Mouse (Mus musculus): ENCODE results near the gene Rpl36a. TPM values are rescaled to one million over a fixed set of nuclear protein-coding genes. Genes with fewer than 3 reads are reported as not detected.
A peak's percentile ranks its signal among the peaks of the same experiment; 100 is the strongest.

Gene Rpl36a
- 100 to 1,000 TPM; 370 to 723 (median 685) TPM for polyA plus RNA-seq (2017; shearing (Covaris generic))

DNA sequence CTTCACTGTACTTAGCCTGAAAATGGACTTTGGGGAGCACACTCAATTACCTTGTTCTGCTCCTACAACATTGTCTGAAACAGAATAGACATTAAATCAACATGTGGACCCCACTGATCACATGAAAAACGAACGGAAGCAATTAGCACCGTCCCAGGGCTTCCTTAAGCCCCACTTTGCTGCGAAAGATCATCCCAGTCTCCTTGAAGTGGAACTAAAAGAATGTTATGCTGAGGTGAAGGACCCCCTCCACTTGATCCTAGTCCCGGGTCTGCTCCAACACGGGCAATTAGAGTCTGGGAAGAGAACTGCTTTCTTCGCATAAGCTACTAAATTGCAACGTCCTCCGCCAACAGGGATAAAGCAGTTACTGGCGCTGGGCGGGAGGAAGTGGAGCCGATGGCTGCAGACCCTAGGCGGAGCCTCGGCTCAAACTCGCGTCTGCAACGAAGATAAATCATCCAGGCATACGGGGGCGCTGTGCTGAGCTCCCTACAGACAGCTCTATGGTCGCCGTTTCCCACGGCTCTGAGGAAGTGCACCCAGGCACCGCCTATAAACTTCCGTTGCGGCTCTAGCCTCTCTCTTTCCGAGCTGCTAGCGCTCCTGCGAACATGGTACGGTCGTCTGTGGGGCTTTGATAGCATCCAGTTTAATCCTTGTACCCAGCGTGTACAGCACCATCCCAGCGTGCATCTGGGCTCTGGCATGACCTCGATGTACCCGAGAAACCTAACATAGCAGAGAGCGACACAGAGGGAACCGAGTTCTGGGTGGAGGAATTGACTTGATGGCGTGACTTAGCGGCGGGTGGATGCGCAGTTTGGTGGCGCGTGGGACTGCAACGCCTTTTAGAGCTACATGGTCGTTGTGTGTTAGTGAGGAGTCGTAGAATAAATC, at the start of gene Rpl36a:
Rpl36a (plus strand) TSS at position 552 of the 900 bp plus-strand sequence.
- peak; percentile 96 for ATAC-seq

DNA sequence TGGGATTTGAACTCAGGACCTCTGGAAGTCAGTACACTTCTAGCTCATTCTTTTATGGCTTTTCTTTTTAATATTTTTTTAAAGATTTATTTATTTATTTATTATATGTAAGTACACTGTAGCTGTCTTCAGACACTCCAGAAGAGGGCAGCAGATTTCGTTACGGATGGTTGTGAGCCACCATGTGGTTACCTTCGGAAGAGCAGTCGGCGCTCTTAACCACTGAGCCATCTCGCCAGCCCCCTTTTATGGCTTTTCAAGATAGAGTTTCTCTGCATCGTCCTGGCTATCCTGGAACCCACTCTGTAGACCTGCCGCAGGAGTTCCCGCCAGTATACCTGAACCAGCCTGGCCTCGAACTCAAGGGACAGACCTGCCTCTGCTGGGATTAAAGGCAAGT, 45.7 kb upstream of the Rpl36a start:
- ATAC-seq: peak; percentile 60

DNA sequence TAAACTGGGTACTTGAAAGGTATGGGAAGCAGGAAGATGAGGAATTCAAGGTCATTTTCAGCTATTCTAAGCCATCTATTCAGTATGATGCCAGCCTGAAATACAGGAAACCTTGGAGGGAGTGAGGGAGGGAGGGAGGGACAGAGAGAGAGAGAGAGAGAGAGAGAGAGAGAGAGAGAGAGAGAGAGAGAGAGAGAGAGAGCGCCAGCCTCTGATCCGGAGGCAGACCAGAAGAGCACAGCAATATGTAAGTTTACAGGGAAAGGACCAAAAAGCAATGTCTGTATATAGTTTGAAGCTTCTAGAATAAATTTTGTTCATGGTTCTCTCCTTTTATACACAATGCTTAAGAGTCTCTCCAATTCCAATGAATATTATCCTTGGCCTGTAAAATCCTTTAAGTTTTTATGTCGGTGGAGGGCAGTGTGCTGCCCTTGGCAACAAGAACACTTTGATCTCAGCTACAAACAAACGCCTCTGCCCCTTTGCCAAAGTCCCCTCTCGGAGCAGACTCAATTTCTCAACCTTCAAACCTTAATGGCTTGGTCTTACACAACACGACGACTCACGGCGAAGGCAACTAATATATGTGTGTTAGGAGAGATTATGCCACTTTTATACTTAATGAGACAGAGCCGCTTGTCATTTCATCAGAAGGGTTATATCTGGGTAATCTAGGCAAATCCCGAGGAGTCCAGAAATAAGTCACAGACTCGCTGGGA, 44.9 kb upstream of the Rpl36a start:
- peak; percentile 9 for ATAC-seq

DNA sequence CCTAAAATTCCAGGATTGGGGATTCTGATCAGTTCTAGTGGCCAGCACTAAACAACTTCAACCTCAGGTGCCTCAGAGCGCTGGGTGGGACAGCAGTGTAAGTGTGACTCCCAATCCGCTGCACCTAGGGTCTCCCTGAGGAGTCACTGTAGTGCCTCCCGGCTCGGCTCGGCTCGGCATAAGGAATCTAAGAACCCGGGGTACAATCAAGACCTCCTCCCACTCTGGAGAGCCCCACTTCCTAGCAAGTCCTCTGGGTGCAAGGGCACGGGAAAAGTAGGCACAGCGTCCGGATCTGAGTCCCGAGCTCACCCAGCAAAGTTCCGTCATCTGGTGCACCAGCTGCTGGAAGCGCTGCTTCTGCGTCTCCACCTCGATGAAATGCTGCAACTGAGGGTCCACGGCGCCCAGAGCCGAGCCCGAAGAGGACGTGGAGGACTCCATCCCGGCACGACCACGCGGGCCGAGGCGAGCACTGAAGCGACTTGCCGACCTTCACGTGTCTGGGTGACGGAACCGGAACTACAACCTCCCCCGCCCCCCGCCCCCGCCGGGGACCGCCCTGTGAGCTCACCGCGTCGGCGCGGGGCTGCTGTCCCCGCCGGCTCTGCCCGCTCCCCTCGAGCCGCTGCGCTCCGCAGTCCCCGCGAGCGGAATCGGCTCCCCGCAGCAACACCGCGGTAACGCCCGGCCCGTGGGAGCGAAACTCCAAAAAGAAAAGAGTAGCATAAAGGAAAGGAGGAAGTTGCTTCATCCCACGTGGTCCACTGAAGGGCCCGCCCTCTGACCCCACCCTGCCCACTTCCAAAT, 44.1 kb upstream of the Rpl36a start, which contains the start of gene Timm8a1:
Timm8a1 (minus strand) TSS at position 721 of the 810 bp plus-strand sequence.
- ATAC-seq: peak; percentile 79

DNA sequence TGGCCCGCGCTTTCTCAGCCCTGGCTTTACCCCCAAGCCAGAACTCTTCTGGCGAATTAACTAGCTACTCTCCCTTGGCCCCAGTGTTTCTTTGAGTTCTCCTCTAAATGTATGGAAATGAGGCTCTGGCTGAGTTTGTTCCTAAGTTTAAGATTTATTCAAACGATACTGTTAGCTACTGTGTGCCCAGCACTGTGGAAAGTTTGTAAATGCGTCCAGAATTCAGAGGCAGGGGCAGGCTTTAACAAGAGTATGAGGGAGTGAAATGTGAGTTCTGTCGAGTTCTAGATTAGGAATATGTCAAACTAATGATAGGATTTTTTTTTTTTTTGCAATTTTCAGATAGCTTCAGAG, 43.5 kb upstream of the Rpl36a start:
- ATAC-seq: no peak

DNA sequence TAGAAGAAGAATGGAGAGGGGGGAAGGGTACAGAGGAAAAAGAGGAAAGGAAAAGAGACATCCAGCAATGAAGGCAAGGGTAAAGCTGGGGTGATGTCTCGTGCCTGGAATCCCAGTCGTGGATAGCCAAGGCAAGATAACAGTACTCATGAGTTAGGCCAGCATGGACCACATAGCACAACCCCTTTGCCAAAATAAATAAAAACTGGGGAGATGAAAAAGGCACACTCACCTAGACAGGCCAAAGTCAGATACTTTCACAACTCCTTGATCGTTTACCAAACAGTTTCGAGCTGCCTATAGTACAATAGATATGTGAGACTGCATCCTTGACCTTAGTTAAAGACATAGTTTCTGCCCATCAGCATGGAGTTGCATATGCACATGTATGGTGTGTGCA, 38.1 kb upstream of the Rpl36a start:
- ATAC-seq: no peak

DNA sequence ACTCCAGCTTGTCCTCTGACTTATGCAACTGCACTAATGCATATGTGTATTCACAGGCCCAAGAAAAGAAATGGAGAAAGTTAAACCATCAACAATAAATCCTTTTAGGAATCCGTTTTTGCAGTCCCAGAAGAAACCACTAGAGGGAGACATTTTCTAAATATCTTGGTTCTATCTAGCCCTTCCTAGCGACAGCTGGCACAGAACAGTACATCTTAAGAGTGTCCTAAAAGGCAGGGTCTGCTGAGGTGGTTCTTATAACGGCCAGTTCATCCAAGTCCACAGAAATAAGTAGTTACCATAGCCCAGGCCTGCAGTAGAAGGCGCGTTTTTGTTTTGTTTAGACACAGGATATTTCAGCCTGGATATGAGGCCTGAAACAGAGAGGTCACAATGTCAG, 34.6 kb upstream of the Rpl36a start:
- ATAC-seq: peak; percentile 71

DNA sequence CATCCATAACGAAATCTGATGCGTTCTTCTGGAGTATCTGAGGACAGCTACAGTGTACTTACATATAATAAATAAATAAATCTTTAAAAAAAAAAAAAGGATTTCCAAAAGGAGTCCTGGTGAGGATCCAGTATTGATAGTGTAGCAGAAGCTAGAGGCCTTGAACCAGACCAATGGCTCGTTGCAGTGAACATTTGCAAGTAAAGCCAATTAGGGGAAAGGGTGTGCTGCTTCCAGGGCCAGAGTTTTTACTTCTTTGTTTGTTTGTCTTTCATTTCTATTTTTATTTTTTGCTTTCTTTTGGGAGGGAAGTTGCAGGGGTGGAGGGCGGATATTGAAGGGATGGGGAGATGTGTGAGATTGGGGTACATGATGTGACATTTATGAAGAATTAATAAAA, 32.1 kb upstream of the Rpl36a start:
- ATAC-seq: no peak

DNA sequence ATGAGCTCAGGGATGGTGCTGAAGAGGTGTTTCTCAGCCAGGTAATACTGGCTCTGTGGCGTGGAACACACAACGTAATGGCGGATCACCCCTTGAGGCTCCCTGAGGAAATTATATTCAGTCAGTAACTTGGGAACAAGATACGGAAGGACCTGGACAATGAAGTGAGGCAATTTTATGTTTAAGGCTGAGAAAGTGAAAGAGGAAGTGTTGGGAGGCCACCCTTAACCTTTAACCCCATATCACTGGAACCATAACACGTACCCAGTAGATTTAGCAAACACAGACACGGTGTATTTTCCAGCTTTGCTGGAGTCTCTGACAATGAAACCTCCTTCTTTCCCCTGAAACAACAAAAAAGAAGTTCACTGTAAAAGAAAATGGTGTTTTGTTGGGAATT, 31.0 kb upstream of the Rpl36a start:
- ATAC-seq: no peak

DNA sequence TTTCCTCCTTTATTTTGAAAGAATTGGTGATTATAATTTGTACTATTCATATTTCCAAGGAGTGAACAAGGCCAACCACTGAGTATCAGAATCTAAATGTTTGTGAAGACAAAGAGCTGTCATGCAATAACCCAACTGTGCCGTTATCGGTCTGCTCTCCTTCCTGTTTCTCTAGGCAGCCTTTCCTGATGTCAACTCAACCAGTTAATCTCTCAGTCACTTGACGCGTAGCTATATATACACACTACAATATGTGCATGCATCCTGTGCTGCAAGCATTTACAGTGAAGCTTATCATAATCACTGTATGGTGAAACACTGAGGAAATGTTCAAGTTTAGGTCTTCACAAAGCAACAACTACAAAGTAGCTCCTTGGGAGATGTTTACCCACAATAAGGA, 21.1 kb upstream of the Rpl36a start:
- ATAC-seq: no peak

DNA sequence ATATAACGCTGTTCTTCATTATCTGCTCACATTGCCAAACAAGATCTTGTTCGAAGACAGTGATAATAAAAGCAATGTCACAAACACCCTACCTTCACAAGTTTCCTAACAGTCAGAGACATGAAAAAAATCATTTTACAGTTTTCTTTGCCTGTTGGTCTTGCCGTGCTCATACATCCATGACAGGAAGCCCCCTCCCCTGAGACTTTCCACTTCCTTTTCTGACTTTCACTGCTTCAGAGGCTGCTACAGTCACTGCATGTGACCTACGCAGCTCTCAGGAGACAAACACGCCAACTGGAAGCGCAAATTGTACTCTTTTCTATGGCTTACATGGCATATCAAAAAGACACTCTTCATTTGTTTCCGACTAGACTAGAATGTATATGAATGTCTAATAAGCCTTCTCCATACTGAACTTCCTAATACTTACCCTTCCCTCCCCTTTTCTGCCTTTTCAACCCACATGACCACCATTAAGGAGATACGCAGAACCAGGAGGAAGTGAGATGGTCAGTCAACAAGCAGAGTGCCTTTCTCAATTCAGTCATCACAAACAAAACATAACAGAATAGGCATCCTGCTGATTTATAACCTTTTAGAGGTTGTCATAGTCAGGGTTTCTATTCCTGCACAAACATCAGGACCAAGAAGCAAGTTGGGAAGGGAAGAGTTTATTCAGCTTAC, 18.8 kb upstream of the Rpl36a start:
- ATAC-seq: peak; percentile 90

DNA sequence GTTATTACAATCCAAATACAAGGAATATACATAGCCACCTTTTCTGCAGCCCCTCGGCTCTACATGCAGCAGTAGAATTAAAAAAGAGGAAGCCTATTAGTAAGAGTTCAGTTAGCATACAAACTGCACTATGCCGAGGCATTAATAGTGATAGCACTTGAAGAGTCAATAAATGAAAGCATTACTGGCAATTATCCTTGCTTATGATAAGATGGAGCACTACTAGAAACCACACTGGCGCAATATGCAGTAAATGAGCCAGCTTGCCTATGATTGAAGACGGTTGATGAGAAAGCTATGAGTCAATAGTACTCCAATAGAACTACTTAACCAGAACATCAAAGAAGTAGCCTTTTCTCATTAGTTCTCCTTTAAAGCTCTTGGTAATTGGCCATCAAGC, 7.6 kb upstream of the Rpl36a start:
- ATAC-seq: no peak

DNA sequence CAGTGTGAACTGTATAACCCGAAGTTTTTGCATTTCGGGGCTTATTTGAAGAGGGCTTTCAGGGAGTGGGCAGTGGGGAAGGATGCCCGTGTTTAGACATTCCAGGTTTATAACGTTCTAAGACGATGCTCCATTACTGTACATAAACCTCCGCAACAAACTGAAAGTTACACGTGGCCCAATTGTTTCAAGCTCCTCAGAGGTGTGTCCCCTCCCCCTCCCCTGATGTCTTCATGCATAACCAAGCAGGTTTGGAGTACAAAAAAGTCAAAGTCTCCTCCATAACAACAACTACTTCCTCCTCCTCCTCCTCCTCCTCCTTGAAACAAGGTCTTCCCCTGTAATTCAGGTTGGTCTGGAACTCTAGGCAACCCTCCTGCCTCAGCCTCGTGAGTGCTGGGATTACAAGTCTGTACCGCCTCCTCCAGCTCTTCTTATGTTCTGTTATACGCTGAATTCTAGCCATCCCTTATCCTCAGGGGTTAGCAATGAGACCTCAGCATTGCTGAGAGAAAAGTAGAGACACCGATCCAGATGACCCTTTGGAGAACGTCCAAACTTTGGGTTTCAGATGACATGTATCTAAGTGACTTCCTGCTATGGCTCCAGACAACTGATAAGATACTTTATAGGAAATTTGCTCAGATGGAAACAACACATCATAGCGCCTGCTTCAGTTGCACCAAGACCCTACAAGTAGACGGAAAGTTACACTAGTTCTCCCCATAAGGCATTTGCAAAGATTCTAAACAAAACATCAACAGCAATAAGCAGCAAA, 4.7 kb upstream of the Rpl36a start:
- no peak for ATAC-seq

DNA sequence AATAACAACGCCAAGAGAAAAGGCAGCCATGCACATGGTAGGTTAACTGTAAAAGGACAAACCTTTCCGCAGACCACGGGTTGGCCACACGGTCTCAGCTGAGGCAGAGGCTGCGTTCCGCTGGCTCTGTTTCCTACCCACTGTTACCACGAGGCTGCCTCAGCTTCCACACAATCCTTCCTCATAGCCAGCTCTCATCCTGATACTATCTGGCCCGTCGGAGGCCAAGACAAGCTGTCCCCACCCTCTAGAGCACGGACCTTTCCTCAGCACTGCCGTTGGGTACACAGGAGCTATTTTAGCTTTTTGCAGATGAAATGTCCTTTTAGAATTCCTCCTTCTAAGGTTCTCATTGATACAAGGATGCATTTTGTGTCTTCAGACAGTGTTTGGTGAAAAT, 3.2 kb upstream of the Rpl36a start:
- no peak for ATAC-seq

DNA sequence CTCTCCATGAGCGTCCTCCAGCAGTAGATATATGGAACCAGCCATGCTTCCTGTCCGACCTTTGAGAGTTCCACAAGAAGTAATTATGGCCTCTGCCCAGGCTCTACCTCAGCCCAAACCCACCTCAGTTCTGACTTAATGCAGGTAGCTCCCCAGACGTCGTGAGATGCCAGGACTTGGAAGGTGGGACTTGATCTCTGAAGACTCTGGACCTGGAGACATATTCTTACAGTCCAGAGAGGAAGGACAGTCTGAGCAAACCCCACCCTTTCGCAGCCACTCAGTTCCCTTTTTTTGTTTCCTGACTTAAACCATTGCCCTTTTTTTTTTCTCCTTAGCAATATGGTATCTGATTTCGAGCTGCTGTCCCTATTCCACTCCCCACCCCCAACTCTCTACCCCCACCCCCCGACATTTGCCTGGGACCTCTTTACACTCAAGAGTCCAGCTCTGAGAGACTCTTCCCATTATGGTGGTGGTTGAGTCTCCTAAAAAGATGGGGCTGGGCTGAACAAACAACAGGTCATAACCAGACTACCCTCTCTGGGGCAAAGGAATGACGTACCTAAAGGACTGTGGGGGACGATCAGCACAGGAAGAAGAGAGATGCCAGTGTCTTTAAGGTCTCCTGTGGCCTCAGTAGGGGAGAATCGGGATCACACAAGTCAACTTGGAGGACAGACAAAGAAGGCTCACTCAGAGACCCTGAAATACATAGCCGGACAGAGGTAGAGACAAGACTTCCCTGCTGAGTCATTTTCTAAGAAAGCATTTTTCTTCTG, 2.4 kb upstream of the Rpl36a start, which contains the start of gene Btk:
Btk (minus strand) TSS at position 683 of the 782 bp plus-strand sequence.
- no peak for ATAC-seq

DNA sequence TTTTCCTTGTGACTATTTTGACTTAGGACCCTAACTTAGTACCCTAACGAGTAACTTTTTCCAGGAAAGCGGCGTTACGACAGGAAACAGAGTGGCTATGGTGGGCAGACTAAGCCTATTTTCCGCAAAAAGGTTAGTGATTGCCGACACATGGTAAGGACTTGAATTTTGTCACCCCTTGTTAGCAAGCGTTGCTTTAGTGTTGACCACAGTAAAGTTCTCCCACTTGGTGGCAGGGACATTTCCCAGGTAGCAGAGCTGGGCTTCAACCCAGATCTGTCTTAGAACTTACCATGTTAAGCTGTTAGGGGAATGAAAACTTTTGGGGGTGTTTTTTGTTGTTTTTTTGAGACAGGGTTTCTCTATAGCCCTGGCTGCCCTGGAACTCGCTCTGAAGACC, 993 bp downstream of the Rpl36a start:
- ATAC-seq: no peak

DNA sequence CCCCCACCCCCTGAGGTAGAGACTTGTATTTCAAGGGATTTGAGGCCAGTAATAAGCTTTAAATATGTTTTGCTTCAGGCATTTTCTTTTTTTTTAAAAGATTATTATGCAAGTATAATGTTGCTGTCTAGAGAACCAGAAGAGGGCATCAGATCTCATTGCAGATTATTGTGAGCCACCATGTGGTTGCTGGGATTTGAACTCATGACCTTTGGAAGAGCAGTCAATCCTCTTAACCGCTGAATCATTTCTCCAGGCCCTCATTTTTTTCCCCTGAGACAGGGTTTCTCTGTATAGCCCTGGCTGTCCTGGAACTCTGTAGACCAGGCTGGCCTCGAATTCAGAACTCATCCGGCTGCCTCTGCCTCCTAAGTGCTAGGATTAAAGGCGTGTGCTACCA, 2.8 kb downstream of the Rpl36a start:
- ATAC-seq: no peak

DNA sequence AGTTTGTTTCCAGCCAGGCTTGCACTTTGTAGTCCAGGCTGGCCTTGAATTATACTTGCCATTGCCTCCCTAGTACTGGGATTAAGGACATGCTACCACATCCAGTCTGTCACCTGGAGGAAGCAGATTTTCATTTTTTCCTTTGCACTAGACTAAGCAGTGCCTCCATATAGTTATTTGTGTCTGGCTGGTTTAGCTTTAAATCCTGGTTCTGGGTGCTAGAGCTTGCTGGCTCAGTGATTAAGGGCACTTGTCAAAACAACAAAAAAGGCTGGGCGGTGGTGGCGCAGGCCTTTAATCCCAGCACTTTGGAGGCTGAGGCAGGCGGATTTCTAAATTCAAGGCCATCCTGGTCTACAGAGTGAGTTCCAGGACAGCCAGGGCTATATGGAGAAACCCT, 3.5 kb downstream of the Rpl36a start:
- no peak for ATAC-seq

DNA sequence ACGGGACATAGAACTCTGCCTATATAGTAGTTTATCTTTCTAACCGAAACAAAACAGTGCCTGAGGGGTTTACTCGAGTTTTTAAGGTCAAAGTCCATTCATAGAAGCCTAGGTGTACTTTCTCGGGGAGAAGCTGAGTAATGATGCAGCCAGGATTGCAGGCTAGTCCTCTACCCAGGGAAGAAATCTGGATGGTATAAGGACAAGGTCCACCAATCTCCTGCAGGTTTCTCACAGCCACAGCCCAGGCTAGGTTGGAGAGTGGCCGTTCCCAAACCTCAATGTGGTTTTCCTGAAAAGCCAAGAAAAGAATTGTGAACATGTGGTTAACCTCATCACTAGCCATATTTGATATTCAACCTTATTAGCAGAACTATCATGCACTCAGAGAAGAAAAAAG, 4.4 kb downstream of the Rpl36a start:
- ATAC-seq: no peak

DNA sequence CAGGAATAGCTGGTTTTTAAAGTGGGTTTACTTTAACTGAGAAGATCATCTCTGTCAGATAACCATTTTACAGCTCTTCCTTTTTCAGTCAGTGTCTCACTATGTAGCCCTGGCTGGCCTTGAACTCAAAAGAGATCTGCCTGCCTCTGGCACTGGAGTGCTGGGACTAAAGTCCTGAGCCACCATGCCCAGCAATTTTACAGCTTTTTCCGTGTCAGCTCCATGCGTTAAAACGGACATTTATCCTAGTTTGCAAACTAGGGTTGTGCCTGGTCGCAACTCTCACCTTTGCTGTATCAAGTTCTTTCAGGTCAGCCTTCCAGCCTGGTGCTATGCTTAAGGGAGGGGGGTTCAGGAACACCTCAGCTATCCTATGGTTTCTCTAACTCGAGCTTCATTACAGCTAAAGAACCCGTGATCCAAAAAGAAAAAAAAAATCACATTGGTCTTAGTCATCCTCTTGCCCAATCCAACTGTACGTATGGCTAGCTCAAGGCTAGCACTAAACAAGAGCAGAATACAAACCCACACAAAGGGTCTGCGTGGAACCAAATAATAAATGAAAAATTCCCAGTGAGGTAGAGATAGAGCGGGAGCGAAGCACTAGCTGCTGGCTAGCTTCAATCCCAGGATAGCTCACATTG, 14.6 kb downstream of the Rpl36a start:
- no peak for ATAC-seq
